Mouse (Mus musculus) heart, postnatal 14 days (tissue): ENCODE results near the gene Fancg. TPM values are rescaled to one million over a fixed set of nuclear protein-coding genes. Genes with fewer than 3 reads are reported as not detected.
A peak's percentile ranks its signal among the peaks of the same experiment; 100 is the strongest.

ENCODE experiments used
- DNase-seq, 2 experiments: peaks; one replicate each; pipeline ENCODE4 v3.0.0; 2021 to 2022
- intact Hi-C: fragments of 180-260 bp; cut with DNase I; formaldehyde crosslinking; loops from one replicate; pipeline ENCODE4 v1.15.1; 2025
- long read RNA-seq, 2 experiments: library from polyadenylated mRNA; stranded (forward); transcript quantifications; one replicate each; pipeline ENCODE4 v2.0.0; 2021
- total RNA-seq, 2 experiments: library from RNA; stranded (reverse); gene quantifications; 2 replicates each; pipeline ENCODE4 v1.2.3; 2021

Gene Fancg
- total RNA-seq, result 1 to 10 TPM; 4.7 to 4.8 TPM
- long read RNA-seq, experiment 1, transcript Fancg-201 (14 exons, 2,771 nt), result major isoform, 7 of 12 reads
- long read RNA-seq, experiment 1, partial matches to known transcripts, result 1 of 12 reads
- long read RNA-seq, experiment 1, other reads (novel, unspliced or antisense), result 4 of 12 reads
- long read RNA-seq, experiment 2, partial matches to known transcripts, result 0 of 9 reads
- long read RNA-seq, experiment 2, other reads (novel, unspliced or antisense), result 6 of 9 reads

GRCm38 (mm10) chr4:43010161-43011038, at the start of gene Fancg:
Fancg (minus strand) TSS chr4:43010506.
- DNase-seq, result peak; percentile 80 to 82
- intact Hi-C loops, result no loop called here

- DNase-seq, result no peak
Observed at GRCm38 (mm10) chr4:43059697-43060096, 49.4 kb upstream of the Fancg start.

GRCm38 (mm10) chr4:43058753-43059654, 48.7 kb upstream of the Fancg start, which contains the start of gene Unc13b:
Unc13b (plus strand) TSS chr4:43058953.
- peak; percentile 90 to 92 for DNase-seq
- intact Hi-C loops, result loop anchor here (10.0 kb wide), 1 partner anchor 516 kb away; the partner anchor contains the start of genes Gba2 and Rgp1

More at GRCm38 (mm10) chr4:43059697-43060096, 49.4 kb upstream of the Fancg start:
- intact Hi-C loops, result loop anchor here (10.0 kb wide), 1 partner anchor 515 kb away; the partner anchor contains the start of genes Gba2 and Rgp1

GRCm38 (mm10) chr4:43058392-43058752, 48.1 kb upstream of the Fancg start:
- no peak for DNase-seq
- intact Hi-C loops, result loop anchor here (10.0 kb wide), 1 partner anchor 516 kb away; the partner anchor contains the start of genes Gba2 and Rgp1

- intact Hi-C loops, result loop anchor here (10.0 kb wide), 1 partner anchor 517 kb away; the partner anchor contains the start of genes Gba2 and Rgp1
- no peak for DNase-seq
Observed at GRCm38 (mm10) chr4:43057654-43058053, 47.3 kb upstream of the Fancg start.

GRCm38 (mm10) chr4:43052627-43053026, 42.3 kb upstream of the Fancg start:
- DNase-seq, result peak in 1 of 2 experiments; percentile 61
- intact Hi-C loops, result loop anchor here (5.0 to 10.0 kb wide), 2 partner anchors 35 to 522 kb away; partner anchors contain the start of genes Gba2 and Rgp1

GRCm38 (mm10) chr4:43047231-43047630, 36.9 kb upstream of the Fancg start:
- peak; percentile 60 to 85 for DNase-seq
- intact Hi-C loops, result loop anchor here (1.0 to 5.0 kb wide), 2 partner anchors 68 to 375 kb away; no protein-coding TSS in a partner anchor

- no peak for DNase-seq
- intact Hi-C loops, result loop anchor here (1.0 to 5.0 kb wide), 2 partner anchors 69 to 376 kb away; no protein-coding TSS in a partner anchor
Observed at GRCm38 (mm10) chr4:43046607-43047006, 36.3 kb upstream of the Fancg start.

GRCm38 (mm10) chr4:43045659-43046302, 35.5 kb upstream of the Fancg start, which contains the start of gene Fam214b:
Fam214b (minus strand) TSS chr4:43046220.
- intact Hi-C loops, result loop anchor here (5.0 kb wide), 1 partner anchor 377 kb away; no protein-coding TSS in a partner anchor
- DNase-seq, result peak; percentile 97 to 99

- no peak for DNase-seq
- intact Hi-C loops, result loop anchor here (5.0 kb wide), 1 partner anchor 377 kb away; no protein-coding TSS in a partner anchor
Observed at GRCm38 (mm10) chr4:43045285-43045658, 35.0 kb upstream of the Fancg start.

GRCm38 (mm10) chr4:43044673-43045072, 34.4 kb upstream of the Fancg start:
- peak; percentile 37 to 43 for DNase-seq
- intact Hi-C loops, result loop anchor here (5.0 kb wide), 1 partner anchor 378 kb away; no protein-coding TSS in a partner anchor

GRCm38 (mm10) chr4:43043644-43044357, 33.5 kb upstream of the Fancg start:
- peak; percentile 63 to 69 for DNase-seq
- intact Hi-C loops, result no loop called here

- intact Hi-C loops, result no loop called here
Observed at GRCm38 (mm10) chr4:43040881-43041547, 30.7 kb upstream of the Fancg start.

GRCm38 (mm10) chr4:43040114-43040572, 29.8 kb upstream of the Fancg start:
- intact Hi-C loops, result no loop called here

More at GRCm38 (mm10) chr4:43040881-43041547, 30.7 kb upstream of the Fancg start:
- DNase-seq, result no peak

GRCm38 (mm10) chr4:43039609-43040008, 29.3 kb upstream of the Fancg start:
- intact Hi-C loops, result no loop called here

More at GRCm38 (mm10) chr4:43040114-43040572, 29.8 kb upstream of the Fancg start:
- peak; percentile 95 to 96 for DNase-seq

GRCm38 (mm10) chr4:43038567-43039495, 28.5 kb upstream of the Fancg start:
- peak in 1 of 2 experiments; percentile 61 for DNase-seq
- intact Hi-C loops, result no loop called here

More at GRCm38 (mm10) chr4:43039609-43040008, 29.3 kb upstream of the Fancg start:
- no peak for DNase-seq
